Mouse (Mus musculus) heart, postnatal 25 days (tissue): ENCODE measurements around the gene Tnfsfm13. TPM values are rescaled to one million over a fixed set of nuclear protein-coding genes. Genes with fewer than 3 reads are reported as not detected.
"Not testable (repeated sequence)": the region's sequence is repeated elsewhere in the genome, so short reads cannot be mapped to it uniquely, and the experiment has no call there.

ENCODE experiments used
- DNase-seq: peaks from one replicate; pipeline ENCODE4 v3.0.0; 2022; ENCODE audit warnings: low spot score
- intact Hi-C: fragments of 180-260 bp; cut with DNase I; formaldehyde crosslinking; loops from one replicate; pipeline ENCODE4 v1.15.1; 2025
- total RNA-seq, 2 experiments: library from RNA; stranded (reverse); gene quantifications; 2 replicates each; pipeline ENCODE4 v1.2.3; 2021

The Tnfsfm13 gene
- total RNA-seq, 2 experiments from 2014 or later: 3.2 to 4.5 TPM

GRCm38 (mm10) chr11:69706775-69707479, 11.0 kb upstream of the Tnfsfm13 start:
- DNase-seq: peak; percentile 59

GRCm38 (mm10) chr11:69704613-69705010, 8.7 kb upstream of the Tnfsfm13 start:
- DNase-seq: no peak
- intact Hi-C loops: no loop called here

More at GRCm38 (mm10) chr11:69706775-69707479, 11.0 kb upstream of the Tnfsfm13 start:
- intact Hi-C loops: no loop called here

- no peak for DNase-seq
- intact Hi-C loops: no loop called here
These were observed 8.1 kb upstream of the Tnfsfm13 start for GRCm38 (mm10) chr11:69703814-69704612.

- intact Hi-C loops, DNase-seq: not testable (repeated sequence)
These were observed 7.5 kb upstream of the Tnfsfm13 start for GRCm38 (mm10) chr11:69703381-69703780.

GRCm38 (mm10) chr11:69702886-69703285, 7.0 kb upstream of the Tnfsfm13 start:
- intact Hi-C loops: not testable (repeated sequence)

GRCm38 (mm10) chr11:69699595-69699994, 3.7 kb upstream of the Tnfsfm13 start:
- no peak for DNase-seq
- intact Hi-C loops: loop anchor here (5.0 kb wide), 1 partner anchor 98 kb away; the partner anchor contains the start of gene Chrnb1

More at GRCm38 (mm10) chr11:69702886-69703285, 7.0 kb upstream of the Tnfsfm13 start:
- not testable (repeated sequence) for DNase-seq

- intact Hi-C loops: loop anchor here (5.0 kb wide), 1 partner anchor 99 kb away; the partner anchor contains the start of gene Chrnb1
- no peak for DNase-seq
These were observed 2.7 kb upstream of the Tnfsfm13 start for GRCm38 (mm10) chr11:69698574-69698973.

- intact Hi-C loops: loop anchor here (5.0 kb wide), 1 partner anchor 100 kb away; the partner anchor contains the start of gene Chrnb1
- no peak for DNase-seq
These were observed 1.5 kb upstream of the Tnfsfm13 start for GRCm38 (mm10) chr11:69697396-69697795.

GRCm38 (mm10) chr11:69695046-69695360, 895 bp downstream of the Tnfsfm13 start:
- intact Hi-C loops: loop anchor here (5.0 kb wide), 1 partner anchor 102 kb away; the partner anchor contains the start of gene Chrnb1
- no peak for DNase-seq

- intact Hi-C loops: no loop called here
- no peak for DNase-seq
These were observed 2.4 kb downstream of the Tnfsfm13 start for GRCm38 (mm10) chr11:69693421-69693965.

GRCm38 (mm10) chr11:69692863-69693262, 3.0 kb downstream of the Tnfsfm13 start:
- intact Hi-C loops: no loop called here
- DNase-seq: no peak

GRCm38 (mm10) chr11:69692196-69692811, 3.6 kb downstream of the Tnfsfm13 start:
- intact Hi-C loops: no loop called here
- no peak for DNase-seq

GRCm38 (mm10) chr11:69689891-69690290, 6.0 kb downstream of the Tnfsfm13 start:
- DNase-seq: no peak
- intact Hi-C loops: loop anchor here (10.0 kb wide), 1 partner anchor 185 kb away; the partner anchor contains the start of gene Tmem95

GRCm38 (mm10) chr11:69687061-69687460, 8.8 kb downstream of the Tnfsfm13 start:
- intact Hi-C loops: loop anchor here (10.0 kb wide), 1 partner anchor 188 kb away; the partner anchor contains the start of gene Tmem95
- no peak for DNase-seq

- DNase-seq: peak; percentile 81
- intact Hi-C loops: loop anchor here (10.0 kb wide), 1 partner anchor 188 kb away; the partner anchor contains the start of gene Tmem95
These were observed 9.5 kb downstream of the Tnfsfm13 start for GRCm38 (mm10) chr11:69686377-69686776.

GRCm38 (mm10) chr11:69685526-69686148, 10.3 kb downstream of the Tnfsfm13 start, which contains the start of gene Tnfsf13:
Gene Tnfsf13, minus strand, starts transcription at chr11:69685784.
- peak; percentile 87 for DNase-seq
- intact Hi-C loops: loop anchor here (10.0 kb wide), 1 partner anchor 189 kb away; the partner anchor contains the start of gene Tmem95

GRCm38 (mm10) chr11:69684936-69685335, 11.0 kb downstream of the Tnfsfm13 start:
- DNase-seq: no peak
- intact Hi-C loops: loop anchor here (5.0 to 10.0 kb wide), 2 partner anchors 190 to 232 kb away; partner anchors contain the start of gene Tmem95

- no peak for DNase-seq
- intact Hi-C loops: loop anchor here (5.0 to 10.0 kb wide), 2 partner anchors 191 to 233 kb away; partner anchors contain the start of gene Tmem95
These were observed 11.7 kb downstream of the Tnfsfm13 start for GRCm38 (mm10) chr11:69684128-69684745.
